Mouse (Mus musculus): ENCODE measurements around the gene Adam15. TPM values are rescaled to one million over a fixed set of nuclear protein-coding genes. Genes with fewer than 3 reads are reported as not detected.
A peak's percentile ranks its signal among the peaks of the same experiment; 100 is the strongest.

Adam15 gene
- not detected in 2 replicates for polyA plus RNA-seq (2012; ENCODE audit: insufficient read depth, insufficient read length, low replicate concordance, missing spikeins)

DNA sequence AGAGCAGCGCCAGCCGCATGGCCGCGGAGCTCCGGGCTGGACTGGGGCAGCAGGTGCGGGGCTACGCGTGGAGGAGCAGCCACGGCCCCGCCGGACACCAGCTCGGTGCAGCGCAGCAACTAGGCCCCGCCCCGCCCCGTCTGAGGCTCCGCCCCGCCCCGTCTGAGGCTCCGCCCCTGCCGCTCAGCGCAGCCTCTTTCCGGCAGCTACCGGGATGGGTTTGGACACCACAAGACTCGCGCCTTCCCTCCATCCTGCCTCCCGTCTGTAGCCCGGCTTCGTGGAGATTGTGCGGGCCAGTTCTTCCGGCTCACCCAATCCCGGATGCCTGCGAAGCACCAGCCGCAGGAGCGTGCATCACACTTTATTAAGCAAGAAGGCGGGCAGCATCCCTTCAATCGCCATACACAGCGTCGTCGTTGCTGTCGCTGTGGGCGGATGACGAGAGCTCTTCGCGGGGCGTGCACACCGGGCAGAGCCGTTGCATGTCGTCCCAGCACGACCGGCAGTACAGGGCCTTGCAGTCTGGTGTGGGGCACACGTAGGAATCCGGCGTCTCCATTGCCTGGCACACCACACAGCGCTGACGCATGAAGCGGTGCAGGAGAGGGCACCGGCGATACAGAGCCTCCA lies at the start of gene Adam15:
TSS of gene Adam15 (minus strand) at position 128 of the 633 bp plus-strand sequence.
- Histone ChIP-seq H3K4me1 (ENCODE audit: control insufficient read depth, insufficient read depth, low read length) (peaks cover 14% of the 10 kb centered on the region), H3K4me3 (ENCODE audit: insufficient read depth, low read depth, low read length) (peak within 1 kb of the TSS; percentile 53), H3K27ac (ENCODE audit: insufficient read depth, low read depth, low read length) (peak within 1 kb of the TSS; percentile 48)
- TF ChIP-seq CTCF (IDR thresholded peaks at IDR 0.05; ENCODE audit: insufficient read depth, low read depth, low read length) (no peak), POLR2A (IDR thresholded peaks at IDR 0.05; ENCODE audit: insufficient read depth, low read depth, low read length) (no peak; the same call in 1 of the 2 replicates)
- WGBS = under 1% methylated on average over 59 of the region's 59 CpGs

- Histone ChIP-seq H3K4me3 (ENCODE audit: insufficient read depth, low read depth, low read length) (no peak overlapping the region), H3K4me1 (ENCODE audit: control insufficient read depth, insufficient read depth, low read length) (peaks cover 32% of the 10 kb centered on the region), H3K27ac (ENCODE audit: insufficient read depth, low read depth, low read length) (no peak overlapping the region)
- WGBS = 4% methylated on average over 4 of the region's 4 CpGs
- TF ChIP-seq POLR2A (IDR thresholded peaks at IDR 0.05; ENCODE audit: insufficient read depth, low read depth, low read length) (no peak), CTCF (IDR thresholded peaks at IDR 0.05; ENCODE audit: insufficient read depth, low read depth, low read length) (no peak)
Observed at GRCm38 (mm10) chr3:89396654-89397005, 46.8 kb upstream of the Adam15 start.

- TF ChIP-seq CTCF (IDR thresholded peaks at IDR 0.05; ENCODE audit: insufficient read depth, low read depth, low read length) (peak; percentile 84), POLR2A (IDR thresholded peaks at IDR 0.05; ENCODE audit: insufficient read depth, low read depth, low read length) (no peak)
- under 1% methylated on average over 40 of the region's 44 CpGs for WGBS
- peaks cover 37% of the 10 kb centered on the region for H3K4me1 ChIP-seq (ENCODE audit: control insufficient read depth, insufficient read depth, low read length)
- peak overlapping the region; percentile 28 for H3K4me3 ChIP-seq (ENCODE audit: insufficient read depth, low read depth, low read length)
- no peak overlapping the region for H3K27ac ChIP-seq (ENCODE audit: insufficient read depth, low read depth, low read length)
Observed at GRCm38 (mm10) chr3:89395806-89396653, 46.2 kb upstream of the Adam15 start.

GRCm38 (mm10) chr3:89395419-89395805 lies 45.6 kb upstream of the Adam15 start:
- peaks cover 42% of the 10 kb centered on the region for H3K4me1 ChIP-seq (ENCODE audit: control insufficient read depth, insufficient read depth, low read length)
- TF ChIP-seq CTCF (IDR thresholded peaks at IDR 0.05; ENCODE audit: insufficient read depth, low read depth, low read length) = no peak
- TF ChIP-seq POLR2A (IDR thresholded peaks at IDR 0.05; ENCODE audit: insufficient read depth, low read depth, low read length) = no peak
- H3K27ac ChIP-seq (ENCODE audit: insufficient read depth, low read depth, low read length) = no peak overlapping the region
- H3K4me3 ChIP-seq (ENCODE audit: insufficient read depth, low read depth, low read length) = peak overlapping the region; percentile 54; the same call in 1 of the 2 replicates
- WGBS = 9% methylated on average over 10 of the region's 10 CpGs

DNA sequence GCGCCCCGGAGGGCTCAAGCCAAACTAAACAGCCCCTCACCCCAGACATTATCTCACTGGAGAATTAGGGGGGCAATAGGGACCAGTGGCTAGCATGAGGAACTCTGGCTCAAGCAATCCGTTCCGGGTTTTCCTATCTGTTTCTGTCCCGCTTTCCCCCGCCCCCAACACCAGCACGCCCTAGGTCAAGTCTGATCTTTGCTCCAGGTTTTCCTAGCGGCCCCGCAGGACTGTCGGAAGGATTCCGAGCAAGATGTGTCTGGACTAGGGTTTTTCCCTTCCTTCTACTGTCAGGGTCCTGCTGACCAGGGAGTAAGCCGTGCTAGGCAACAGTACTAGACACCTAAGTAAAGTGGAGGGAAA lies 45.1 kb upstream of the Adam15 start:
- H3K4me1 ChIP-seq (ENCODE audit: control insufficient read depth, insufficient read depth, low read length) = peaks cover 45% of the 10 kb centered on the region
- TF ChIP-seq POLR2A (IDR thresholded peaks at IDR 0.05; ENCODE audit: insufficient read depth, low read depth, low read length) (no peak), CTCF (IDR thresholded peaks at IDR 0.05; ENCODE audit: insufficient read depth, low read depth, low read length) (no peak)
- under 1% methylated on average over 12 of the region's 12 CpGs for WGBS
- peak overlapping the region; percentile 54; the same call in 1 of the 2 replicates for H3K4me3 ChIP-seq (ENCODE audit: insufficient read depth, low read depth, low read length)
- H3K27ac ChIP-seq (ENCODE audit: insufficient read depth, low read depth, low read length) = no peak overlapping the region

- under 1% methylated on average over 42 of the region's 42 CpGs for WGBS
- Histone ChIP-seq H3K27ac (ENCODE audit: insufficient read depth, low read depth, low read length) (peak within 1 kb of the TSS; percentile 83), H3K4me3 (ENCODE audit: insufficient read depth, low read depth, low read length) (peak within 1 kb of the TSS; percentile 54), H3K4me1 (ENCODE audit: control insufficient read depth, insufficient read depth, low read length) (peaks cover 45% of the 10 kb centered on the region)
- TF ChIP-seq POLR2A (IDR thresholded peaks at IDR 0.05; ENCODE audit: insufficient read depth, low read depth, low read length) (no peak; the same call in 1 of the 2 replicates), CTCF (IDR thresholded peaks at IDR 0.05; ENCODE audit: insufficient read depth, low read depth, low read length) (no peak)
Observed at GRCm38 (mm10) chr3:89394006-89394893, 44.5 kb upstream of the Adam15 start, which contains the start of gene Zbtb7b. Gene Zbtb7b, minus strand, starts transcription at chr3:89394776.

DNA sequence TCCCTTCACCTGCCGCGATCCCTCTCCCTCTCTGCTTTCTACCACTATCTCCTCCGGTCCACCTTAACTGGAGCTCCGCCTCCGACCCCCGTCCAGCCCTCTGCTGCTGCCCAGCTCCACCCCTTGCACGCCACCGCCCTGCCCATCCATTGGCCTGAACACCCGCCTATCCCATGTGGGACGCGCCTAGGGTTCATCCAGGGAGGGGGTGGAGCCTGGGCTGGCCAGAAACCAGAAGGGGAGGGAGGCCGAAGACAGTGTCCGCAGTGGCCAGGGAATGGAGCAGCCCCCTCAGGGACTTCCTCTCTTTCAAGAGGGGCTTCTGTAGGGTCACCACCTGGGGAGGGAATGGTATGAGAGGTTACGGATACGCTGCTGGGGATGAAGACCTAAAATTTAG lies 43.8 kb upstream of the Adam15 start:
- TF ChIP-seq CTCF (IDR thresholded peaks at IDR 0.05; ENCODE audit: insufficient read depth, low read depth, low read length) (no peak), POLR2A (IDR thresholded peaks at IDR 0.05; ENCODE audit: insufficient read depth, low read depth, low read length) (peak; percentile 58)
- peaks cover 45% of the 10 kb centered on the region for H3K4me1 ChIP-seq (ENCODE audit: control insufficient read depth, insufficient read depth, low read length)

DNA sequence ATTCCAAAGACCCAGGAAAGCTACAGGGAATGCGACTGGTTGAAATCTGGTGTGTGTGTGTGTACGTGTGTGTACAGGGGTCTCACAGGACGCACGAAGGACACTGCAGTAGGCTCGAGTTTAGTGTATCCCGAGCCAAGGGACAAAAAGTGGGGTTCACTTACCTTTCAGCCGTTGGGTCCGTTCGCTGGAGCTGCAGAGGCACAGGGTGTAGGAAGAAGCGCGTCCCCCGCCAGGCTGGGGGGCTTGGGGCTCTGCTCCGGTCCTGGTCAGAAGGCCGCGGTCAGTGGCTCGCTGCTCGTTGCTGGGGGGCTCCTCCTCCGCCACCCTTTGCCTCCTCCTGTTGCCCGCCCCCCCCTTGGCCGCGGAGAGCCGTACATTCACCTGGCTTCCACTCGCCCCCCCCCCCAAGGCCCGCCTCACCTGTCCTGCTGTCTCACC lies 43.1 kb upstream of the Adam15 start:
- peaks cover 52% of the 10 kb centered on the region for H3K4me1 ChIP-seq (ENCODE audit: control insufficient read depth, insufficient read depth, low read length)
- TF ChIP-seq CTCF (IDR thresholded peaks at IDR 0.05; ENCODE audit: insufficient read depth, low read depth, low read length) = no peak
- TF ChIP-seq POLR2A (IDR thresholded peaks at IDR 0.05; ENCODE audit: insufficient read depth, low read depth, low read length) = no peak
- no peak overlapping the region for H3K27ac ChIP-seq (ENCODE audit: insufficient read depth, low read depth, low read length)
- H3K4me3 ChIP-seq (ENCODE audit: insufficient read depth, low read depth, low read length) = peak overlapping the region; percentile 50
- WGBS = under 1% methylated on average over 24 of the region's 24 CpGs

More for the DNA sequence above, 43.8 kb upstream of the Adam15 start:
- 2% methylated on average over 15 of the region's 15 CpGs for WGBS
- peak overlapping the region; percentile 83 for H3K27ac ChIP-seq (ENCODE audit: insufficient read depth, low read depth, low read length)
- peak overlapping the region; percentile 54 for H3K4me3 ChIP-seq (ENCODE audit: insufficient read depth, low read depth, low read length)

Measured in olfactory bulb, adult 2 months (tissue).